Mouse (Mus musculus) forebrain, postnatal 0 days (tissue): ENCODE results near the gene Plekhh2. TPM values are rescaled to one million over a fixed set of nuclear protein-coding genes. Genes with fewer than 3 reads are reported as not detected.

ENCODE experiments used
- ATAC-seq: fragments of 200-750 bp; cut with Nextera tagmentation; 2 replicates; pipeline ENCODE4 v1.8.0; 2017; ENCODE audit warnings: mild to moderate bottlenecking, moderate library complexity
- DNase-seq: peaks from one replicate; pipeline ENCODE4 v3.0.0-alpha.2; 2015
- H3K27ac ChIP-seq: fragments of 300-500 bp; sonication (generic); 2 replicates; pipeline ENCODE4 v1.5.1; 2014; ENCODE audit warnings: low read depth, mild to moderate bottlenecking, antibody characterized with exemption, low read length, moderate library complexity, mixed read lengths
- H3K27me3 ChIP-seq: fragments of 300-500 bp; sonication (generic); 2 replicates; pipeline ENCODE4 v1.6.1; 2014; ENCODE audit warnings: mild to moderate bottlenecking, low read length, mixed read lengths; ENCODE audit not compliant: insufficient read depth
- H3K36me3 ChIP-seq: fragments of 300-500 bp; sonication (generic); 2 replicates; pipeline ENCODE4 v1.6.1; 2014; ENCODE audit warnings: mild to moderate bottlenecking, moderate library complexity; ENCODE audit not compliant: insufficient read depth
- H3K4me1 ChIP-seq: fragments of 300-500 bp; sonication (generic); 2 replicates; pipeline ENCODE4 v1.6.1; 2014; ENCODE audit warnings: antibody characterized with exemption; ENCODE audit not compliant: insufficient read depth
- H3K4me2 ChIP-seq: fragments of 300-500 bp; sonication (generic); 2 replicates; pipeline ENCODE4 v1.6.1; 2014; ENCODE audit warnings: low read depth, mild to moderate bottlenecking, moderate library complexity
- H3K4me3 ChIP-seq: fragments of 300-500 bp; sonication (generic); 2 replicates; pipeline ENCODE4 v1.5.1; 2014; ENCODE audit warnings: low read depth, low read length, mixed read lengths
- H3K9ac ChIP-seq: fragments of 300-500 bp; sonication (generic); 2 replicates; pipeline ENCODE4 v1.6.1; 2014; ENCODE audit warnings: mild to moderate bottlenecking
- H3K9me3 ChIP-seq: fragments of 300-500 bp; sonication (generic); 2 replicates; pipeline ENCODE4 v1.6.1; 2016; ENCODE audit warnings: low read length
- CTCF ChIP-seq: sonication (generic); IDR thresholded peaks from 2 replicates; pipeline ENCODE4 v1.5.1; 2016; ENCODE audit warnings: antibody characterized with exemption, control low read depth, low read depth
- WGBS: fragments of 180-500 bp; shearing (Covaris S2); extraction: QIAGEN DNeasy Blood & Tissue Kit; methylation state at CpG from one replicate; pipeline ENCODE4 v1.1.7; 2014; 5-methylcytosine and 5-hydroxymethylcytosine counted together
- polyA plus RNA-seq: library from polyadenylated mRNA; unstranded; fragments of >200 nt; fragmentation: Nextera tagmentation; extraction: Ambion mirVana; gene quantifications from 2 replicates; pipeline ENCODE4 v1.2.1, GENCODE M21; 2015
- total RNA-seq: library from RNA; depleted of rRNA; stranded (reverse); fragments of >200 nt; gene quantifications from 2 replicates; pipeline ENCODE4 v1.2.3, GENCODE M21; 2014

Gene Plekhh2
- total and polyA plus RNA-seq, 2 experiments from 2014 or later, result 1.0 to 3.1 TPM

GRCm38 (mm10) chr17:84533841-84534240 lies 22.1 kb downstream of the Plekhh2 start:
- no peaks in the 10 kb centered on the region for H3K27me3 ChIP-seq
- no peak for DNase-seq
- no peak for TF ChIP-seq CTCF
- H3K27ac ChIP-seq, result no peak overlapping the region
- no peak overlapping the region for H3K4me2 ChIP-seq
- ATAC-seq, result no peak
- no peaks in the 10 kb centered on the region for H3K9me3 ChIP-seq
- H3K9ac ChIP-seq, result no peak overlapping the region
- no peak overlapping the region for H3K4me3 ChIP-seq
- H3K4me1 ChIP-seq, result no peaks in the 10 kb centered on the region
- no peaks in the 10 kb centered on the region for H3K36me3 ChIP-seq
- 93% methylated on average over 4 of the region's 4 CpGs for WGBS

GRCm38 (mm10) chr17:84534632-84535031 lies 22.9 kb downstream of the Plekhh2 start:
- no peak overlapping the region for H3K9ac ChIP-seq
- no peaks in the 10 kb centered on the region for H3K27me3 ChIP-seq
- no peaks in the 10 kb centered on the region for H3K9me3 ChIP-seq
- no peak for ATAC-seq
- no peak overlapping the region for H3K4me2 ChIP-seq
- H3K4me1 ChIP-seq, result no peaks in the 10 kb centered on the region
- H3K4me3 ChIP-seq, result no peak overlapping the region
- WGBS, result 84% methylated on average over 2 of the region's 2 CpGs
- TF ChIP-seq CTCF, result no peak
- H3K36me3 ChIP-seq, result no peaks in the 10 kb centered on the region
- no peak for DNase-seq
- no peak overlapping the region for H3K27ac ChIP-seq

- no peak overlapping the region for H3K27ac ChIP-seq
- no peak overlapping the region for H3K4me3 ChIP-seq
- no peaks in the 10 kb centered on the region for H3K9me3 ChIP-seq
- TF ChIP-seq CTCF, result no peak
- H3K9ac ChIP-seq, result no peak overlapping the region
- no peaks in the 10 kb centered on the region for H3K27me3 ChIP-seq
- no peak overlapping the region for H3K4me2 ChIP-seq
- WGBS, result 51% methylated on average over 4 of the region's 4 CpGs
- no peaks in the 10 kb centered on the region for H3K36me3 ChIP-seq
- no peak for DNase-seq
- ATAC-seq, result no peak
- no peaks in the 10 kb centered on the region for H3K4me1 ChIP-seq
These were observed 23.5 kb downstream of the Plekhh2 start for GRCm38 (mm10) chr17:84535226-84535625.

GRCm38 (mm10) chr17:84537301-84537700 lies 25.6 kb downstream of the Plekhh2 start:
- H3K27me3 ChIP-seq, result no peaks in the 10 kb centered on the region
- H3K9me3 ChIP-seq, result no peaks in the 10 kb centered on the region
- no peak overlapping the region for H3K4me2 ChIP-seq
- H3K9ac ChIP-seq, result no peak overlapping the region
- no peak for ATAC-seq
- no peaks in the 10 kb centered on the region for H3K4me1 ChIP-seq
- no peak for TF ChIP-seq CTCF
- no peak overlapping the region for H3K27ac ChIP-seq
- no peak overlapping the region for H3K4me3 ChIP-seq
- WGBS, result 98% methylated on average over 6 of the region's 6 CpGs
- no peaks in the 10 kb centered on the region for H3K36me3 ChIP-seq
- no peak for DNase-seq

GRCm38 (mm10) chr17:84537966-84538365 lies 26.3 kb downstream of the Plekhh2 start:
- 63% methylated on average over 3 of the region's 3 CpGs for WGBS
- no peak for TF ChIP-seq CTCF
- ATAC-seq, result no peak

GRCm38 (mm10) chr17:84540603-84541002 lies 28.9 kb downstream of the Plekhh2 start:
- Histone ChIP-seq H3K9me3 (no peaks in the 10 kb centered on the region), H3K4me1 (no peaks in the 10 kb centered on the region), H3K4me3 (no peak overlapping the region), H3K9ac (no peak overlapping the region), H3K36me3 (no peaks in the 10 kb centered on the region), H3K27ac (no peak overlapping the region), H3K27me3 (no peaks in the 10 kb centered on the region), H3K4me2 (no peak overlapping the region)
- DNase-seq, result no peak
- TF ChIP-seq CTCF, result no peak
- 82% methylated on average over 8 of the region's 8 CpGs for WGBS
- no peak for ATAC-seq

More at GRCm38 (mm10) chr17:84537966-84538365, 26.3 kb downstream of the Plekhh2 start:
- H3K4me2 ChIP-seq, result no peak overlapping the region
- H3K4me3 ChIP-seq, result no peak overlapping the region
- no peak for DNase-seq
- H3K27me3 ChIP-seq, result no peaks in the 10 kb centered on the region
- H3K36me3 ChIP-seq, result no peaks in the 10 kb centered on the region
- H3K9ac ChIP-seq, result no peak overlapping the region
- no peak overlapping the region for H3K27ac ChIP-seq
- H3K9me3 ChIP-seq, result no peaks in the 10 kb centered on the region
- H3K4me1 ChIP-seq, result no peaks in the 10 kb centered on the region

GRCm38 (mm10) chr17:84550902-84551877 lies 39.5 kb downstream of the Plekhh2 start:
- no peak for TF ChIP-seq CTCF
- no peaks in the 10 kb centered on the region for H3K36me3 ChIP-seq
- H3K9me3 ChIP-seq, result no peaks in the 10 kb centered on the region
- H3K27ac ChIP-seq, result peak overlapping the region; percentile 71
- DNase-seq, result peak; percentile 68
- no peak overlapping the region for H3K4me2 ChIP-seq
- WGBS, result 47% methylated on average over 5 of the region's 5 CpGs
- H3K4me3 ChIP-seq, result no peak overlapping the region
- H3K4me1 ChIP-seq, result peaks cover 13% of the 10 kb centered on the region
- peak; percentile 93 for ATAC-seq
- H3K9ac ChIP-seq, result no peak overlapping the region
- H3K27me3 ChIP-seq, result no peaks in the 10 kb centered on the region
